Mouse (Mus musculus): ENCODE measurements at regions not wholly inside any gene's neighbourhood (a gene's known extent, or its start where the extent isn't known, plus 50 kb on each side); places are given as distances from the start of the nearest gene placed in this dataset.

GRCm38 (mm10) chr2:159336646-159337045 is 542.0 kb downstream of the Dhx35 start:
- TF ChIP-seq CTCF (IDR thresholded peaks at IDR 0.05; ENCODE audit: low read depth, low read length) (no peak), TAL1 (conservative IDR thresholded peaks at IDR 0.05; ENCODE audit: low read depth, low read length) (no peak)

All from G1E (cell line).